Mouse (Mus musculus) C2C12 (cell line): ENCODE results near the gene Isca1. TPM values are rescaled to one million over a fixed set of nuclear protein-coding genes. Genes with fewer than 3 reads are reported as not detected.
A peak's percentile ranks its signal among the peaks of the same experiment; 100 is the strongest.

ENCODE experiments used
- H3K27me3 ChIP-seq: one replicate; pipeline ENCODE4 v1.6.1; 2011; ENCODE audit not compliant: control insufficient read depth, insufficient read depth, insufficient read length
- H3K36me3 ChIP-seq: one replicate; pipeline ENCODE4 v1.6.1; 2011; ENCODE audit not compliant: control insufficient read depth, insufficient read depth
- H3K4me3 ChIP-seq: one replicate; pipeline ENCODE4 v1.5.1; 2011; ENCODE audit warnings: mild to moderate bottlenecking, control low read depth; ENCODE audit not compliant: poor library complexity, insufficient read depth, severe bottlenecking
- H3K79me2 ChIP-seq: one replicate; pipeline ENCODE4 v1.6.1; 2011; ENCODE audit not compliant: control insufficient read depth, insufficient read depth
- H3K79me3 ChIP-seq: one replicate; pipeline ENCODE4 v1.6.1; 2011; ENCODE audit warnings: low read depth, control low read depth
- H3ac ChIP-seq: one replicate; pipeline ENCODE3; 2011; ENCODE audit warnings: low read depth; ENCODE audit not compliant: control insufficient read depth, insufficient read length
- CEBPB ChIP-seq: IDR thresholded peaks from one replicate; pipeline ENCODE4 v1.6.1; 2011; ENCODE audit warnings: low read depth, mild to moderate bottlenecking, control low read depth, moderate library complexity
- CTCF ChIP-seq: IDR thresholded peaks from one replicate; pipeline ENCODE4 v1.5.1; 2011; ENCODE audit not compliant: control insufficient read depth, insufficient read depth, insufficient read length
- FOSL1 ChIP-seq: IDR thresholded peaks from one replicate; pipeline ENCODE4 v1.8.0; 2011; ENCODE audit warnings: mild to moderate bottlenecking, low read length; ENCODE audit not compliant: poor library complexity, insufficient read depth, severe bottlenecking
- MAX ChIP-seq: IDR thresholded peaks from one replicate; pipeline ENCODE4 v1.6.1; 2011; ENCODE audit warnings: mild to moderate bottlenecking, control low read depth
- MYOD1 ChIP-seq: IDR thresholded peaks from one replicate; pipeline ENCODE4 v1.6.1; 2011; ENCODE audit warnings: low read depth; ENCODE audit not compliant: control insufficient read depth, insufficient read length
- MYOG ChIP-seq: IDR thresholded peaks from one replicate; pipeline ENCODE4 v1.6.1; 2011; ENCODE audit not compliant: control insufficient read depth, insufficient read length; ENCODE audit errors: extremely low read depth
- USF1 ChIP-seq: IDR thresholded peaks from one replicate; pipeline ENCODE4 v1.6.1; 2011; ENCODE audit warnings: low read depth, mild to moderate bottlenecking, control low read depth, moderate library complexity
- polyA plus RNA-seq: library from polyadenylated mRNA; unstranded; fragments of >200 nt; fragmentation: generic; extraction: Trizol; gene quantifications from one replicate; pipeline ENCODE4 v1.2.1, GENCODE M21; 2012; ENCODE audit warnings: missing spikeins

Isca1 gene
- polyA plus RNA-seq, 1 experiment: 43.2 TPM

GRCm38 (mm10) chr13:59779213-59779612 lies 9.6 kb upstream of the Isca1 start:
- Histone ChIP-seq H3K4me3 (no peak overlapping the region), H3K79me2 (no peaks in the 10 kb centered on the region), H3K36me3 (peaks cover 86% of the 10 kb centered on the region), H3K27me3 (no peaks in the 10 kb centered on the region), H3K79me3 (no peaks in the 10 kb centered on the region), H3ac (no peak overlapping the region)
- TF ChIP-seq MYOD1: no peak
- TF ChIP-seq CTCF: no peak
- no peak for TF ChIP-seq MYOG
- no peak for TF ChIP-seq CEBPB
- TF ChIP-seq FOSL1: no peak
- no peak for TF ChIP-seq USF1
- TF ChIP-seq MAX: no peak

DNA sequence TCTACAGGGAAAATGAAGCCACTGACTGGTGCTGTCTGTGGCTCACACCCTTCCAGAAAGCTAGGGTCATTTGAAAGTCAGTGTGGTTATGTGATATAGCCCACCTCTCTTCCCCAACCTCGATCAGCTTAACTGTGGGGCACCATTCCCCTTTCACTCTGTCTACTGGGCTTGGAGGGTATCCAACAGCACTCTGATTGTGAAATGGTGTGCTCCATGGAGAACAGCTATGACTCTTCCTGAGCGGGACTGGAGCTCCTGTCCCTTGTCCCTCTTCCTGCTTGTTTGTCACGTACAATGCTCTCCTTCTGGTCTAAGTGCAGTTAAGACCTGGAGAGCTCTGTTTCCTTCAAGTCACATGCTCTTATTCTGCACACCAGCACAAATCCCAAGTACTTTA lies 5.6 kb upstream of the Isca1 start:
- Histone ChIP-seq H3K4me3 (no peak overlapping the region), H3K27me3 (no peaks in the 10 kb centered on the region), H3K79me2 (no peaks in the 10 kb centered on the region), H3K79me3 (no peaks in the 10 kb centered on the region), H3K36me3 (peaks cover 63% of the 10 kb centered on the region), H3ac (no peak overlapping the region)
- no peak for TF ChIP-seq USF1
- TF ChIP-seq CEBPB: no peak
- TF ChIP-seq MYOD1: no peak
- no peak for TF ChIP-seq MAX
- no peak for TF ChIP-seq CTCF
- no peak for TF ChIP-seq FOSL1
- no peak for TF ChIP-seq MYOG

GRCm38 (mm10) chr13:59771257-59771656 lies 1.6 kb upstream of the Isca1 start:
- H3K79me3 ChIP-seq: peaks cover 28% of the 10 kb centered on the region
- H3K36me3 ChIP-seq: peaks cover 39% of the 10 kb centered on the region
- no peaks in the 10 kb centered on the region for H3K27me3 ChIP-seq
- no peak overlapping the region for H3K4me3 ChIP-seq
- no peak overlapping the region for H3ac ChIP-seq
- TF ChIP-seq CEBPB: peak; percentile 16
- TF ChIP-seq MYOG: no peak
- peaks cover 32% of the 10 kb centered on the region for H3K79me2 ChIP-seq

DNA sequence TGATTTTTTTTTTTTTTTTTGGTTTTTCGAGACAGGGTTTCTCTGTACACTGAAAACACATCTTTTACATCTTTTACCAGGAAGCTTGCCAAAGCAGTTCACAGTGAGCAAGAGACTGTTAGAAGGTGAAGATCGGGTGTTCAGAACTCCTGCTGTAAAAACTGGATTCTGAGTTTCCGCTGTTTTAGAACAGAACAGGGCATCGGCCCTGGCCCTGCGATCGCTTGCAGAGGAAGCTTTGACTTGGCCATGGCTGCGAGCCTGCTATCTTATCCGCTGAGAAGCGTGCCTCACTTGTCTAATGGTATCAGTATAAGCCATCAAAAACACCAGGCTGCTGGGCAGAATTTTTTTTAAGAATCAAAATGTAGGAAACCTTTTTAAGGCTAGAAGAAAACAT lies 1.2 kb upstream of the Isca1 start:
- Histone ChIP-seq H3ac (peak overlapping the region; percentile 18), H3K36me3 (peaks cover 36% of the 10 kb centered on the region), H3K4me3 (peak overlapping the region; percentile 85), H3K27me3 (no peaks in the 10 kb centered on the region), H3K79me2 (peaks cover 36% of the 10 kb centered on the region), H3K79me3 (peaks cover 32% of the 10 kb centered on the region)
- TF ChIP-seq USF1: no peak
- TF ChIP-seq MYOD1: no peak
- no peak for TF ChIP-seq MAX
- no peak for TF ChIP-seq CEBPB
- no peak for TF ChIP-seq MYOG

DNA sequence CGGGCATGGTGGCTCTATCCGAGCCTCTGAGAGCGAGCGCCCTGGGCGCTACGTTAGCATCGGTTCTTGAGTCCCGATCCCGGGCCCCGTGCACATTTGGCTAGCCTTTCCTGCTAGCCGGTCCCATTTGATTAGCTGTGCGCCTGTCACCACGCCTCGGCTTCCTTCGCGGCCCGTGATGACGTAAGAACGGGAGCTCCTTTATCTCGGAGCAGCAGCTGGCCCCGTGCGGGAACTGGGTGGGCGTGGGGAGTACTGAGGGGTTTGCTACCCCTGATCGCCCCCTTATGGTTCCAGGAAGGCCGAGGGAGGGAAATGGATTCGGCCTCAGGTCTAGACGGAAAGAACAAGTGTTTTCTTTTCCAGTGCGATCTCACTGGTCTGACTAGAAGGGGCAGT lies 553 bp upstream of the Isca1 start:
- peak overlapping the region; percentile 85 for H3K4me3 ChIP-seq
- peak overlapping the region; percentile 73 for H3ac ChIP-seq
- TF ChIP-seq MYOD1 (no peak), MAX (no peak), CTCF (no peak), MYOG (no peak), CEBPB (no peak), FOSL1 (no peak), USF1 (no peak)
- H3K79me3 ChIP-seq: peaks cover 36% of the 10 kb centered on the region
- H3K27me3 ChIP-seq: no peaks in the 10 kb centered on the region
- H3K79me2 ChIP-seq: peaks cover 42% of the 10 kb centered on the region
- H3K36me3 ChIP-seq: peaks cover 29% of the 10 kb centered on the region

DNA sequence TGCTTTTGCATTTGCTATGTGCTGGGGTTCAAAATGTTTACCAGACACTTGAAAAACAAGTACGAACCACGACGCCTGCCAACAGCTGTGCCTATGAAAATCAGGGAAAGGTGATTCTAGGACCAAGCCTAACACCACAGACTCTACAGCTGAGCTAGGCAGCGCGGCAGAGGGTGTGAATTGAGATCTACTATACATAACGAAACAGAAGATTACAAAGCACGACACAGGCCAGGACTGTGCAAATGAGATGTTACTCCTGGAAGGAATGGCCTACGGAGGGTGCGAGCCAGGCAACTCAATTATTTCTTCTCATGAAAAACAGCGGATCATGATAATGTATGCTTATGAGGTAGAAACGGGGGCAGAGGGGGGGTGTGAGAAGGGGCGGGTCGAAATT lies 1.1 kb downstream of the Isca1 start:
- peak overlapping the region; percentile 85 for H3K4me3 ChIP-seq
- H3K79me2 ChIP-seq: peaks cover 56% of the 10 kb centered on the region
- H3K79me3 ChIP-seq: peaks cover 44% of the 10 kb centered on the region
- H3K36me3 ChIP-seq: peaks cover 22% of the 10 kb centered on the region
- H3ac ChIP-seq: peak overlapping the region; percentile 48
- H3K27me3 ChIP-seq: no peaks in the 10 kb centered on the region
- TF ChIP-seq USF1: no peak
- TF ChIP-seq MYOD1: no peak
- no peak for TF ChIP-seq MAX
- TF ChIP-seq FOSL1: no peak
- no peak for TF ChIP-seq MYOG
- no peak for TF ChIP-seq CEBPB
- no peak for TF ChIP-seq CTCF
